Mouse (Mus musculus) hindbrain, embryonic 16.5 days (tissue): ENCODE results near the gene Stat1. TPM values are rescaled to one million over a fixed set of nuclear protein-coding genes. Genes with fewer than 3 reads are reported as not detected.

Source experiments
- ATAC-seq: fragments of 200-750 bp; cut with Nextera tagmentation; 2 replicates; pipeline ENCODE4 v1.8.0; 2017; ENCODE audit warnings: moderate TSS enrichment, moderate library complexity
- H3K27ac ChIP-seq: fragments of 300-500 bp; sonication (generic); 2 replicates; pipeline ENCODE4 v1.5.1; 2014; ENCODE audit warnings: low read depth, mild to moderate bottlenecking, control low read depth, low read length, moderate library complexity
- H3K27me3 ChIP-seq: fragments of 300-500 bp; sonication (generic); replicated peaks from 2 replicates; pipeline ENCODE4 v1.6.1; 2014; ENCODE audit warnings: low read length; ENCODE audit not compliant: control insufficient read depth, insufficient read depth
- H3K36me3 ChIP-seq: fragments of 300-500 bp; sonication (generic); 2 replicates; pipeline ENCODE4 v1.6.1; 2014; ENCODE audit warnings: mild to moderate bottlenecking, low read length, moderate library complexity, mixed read lengths; ENCODE audit not compliant: control insufficient read depth, insufficient read depth
- H3K4me1 ChIP-seq: fragments of 300-500 bp; sonication (generic); 2 replicates; pipeline ENCODE4 v1.6.1; 2014; ENCODE audit warnings: low read depth, low read length; ENCODE audit not compliant: control insufficient read depth, insufficient read depth
- H3K4me2 ChIP-seq: fragments of 300-500 bp; sonication (generic); 2 replicates; pipeline ENCODE4 v1.6.1; 2014; ENCODE audit warnings: mild to moderate bottlenecking, low read length, control low read depth, moderate library complexity
- H3K4me3 ChIP-seq: fragments of 300-500 bp; sonication (generic); 2 replicates; pipeline ENCODE4 v1.5.1; 2014; ENCODE audit warnings: mild to moderate bottlenecking, low read length, control low read depth, moderate library complexity
- H3K9ac ChIP-seq: fragments of 300-500 bp; sonication (generic); 2 replicates; pipeline ENCODE4 v1.6.1; 2014; ENCODE audit warnings: low read depth, mild to moderate bottlenecking, control low read depth, low read length, moderate library complexity
- H3K9me3 ChIP-seq: fragments of 300-500 bp; sonication (generic); 2 replicates; pipeline ENCODE4 v1.6.1; 2014; ENCODE audit warnings: mild to moderate bottlenecking, low read length, moderate library complexity; ENCODE audit not compliant: control insufficient read depth
- WGBS: fragments of 180-500 bp; shearing (Covaris S2); extraction: QIAGEN DNeasy Blood & Tissue Kit; methylation state at CpG from one replicate; pipeline ENCODE4 v1.1.7; 2014; 5-methylcytosine and 5-hydroxymethylcytosine counted together
- polyA plus RNA-seq: library from polyadenylated mRNA; unstranded; fragments of >200 nt; fragmentation: Nextera tagmentation; extraction: Ambion mirVana; gene quantifications from 2 replicates; pipeline ENCODE4 v1.2.1, GENCODE M21; 2015

The Stat1 gene
- polyA plus RNA-seq, 1 experiment from 2014 or later: 13.8 TPM

- peak; percentile 29; the same call in 1 of the 2 replicates for ATAC-seq
These were observed 47.5 kb downstream of the Stat1 start for GRCm38 (mm10) chr1:52166652-52167220.

GRCm38 (mm10) chr1:52170057-52170456 is 50.8 kb downstream of the Stat1 start:
- H3K27ac ChIP-seq: no peak overlapping the region
- no peaks in the 10 kb centered on the region; the same call in 1 of the 2 replicates for H3K36me3 ChIP-seq
- no peak for ATAC-seq
- no peaks in the 10 kb centered on the region for H3K9me3 ChIP-seq
- H3K4me2 ChIP-seq: no peak overlapping the region
- no peaks in the 10 kb centered on the region for H3K27me3 ChIP-seq
- H3K4me3 ChIP-seq: no peak overlapping the region
- no peak overlapping the region for H3K9ac ChIP-seq
- no peaks in the 10 kb centered on the region for H3K4me1 ChIP-seq
- 17% methylated on average over 3 of the region's 3 CpGs for WGBS

More at GRCm38 (mm10) chr1:52166652-52167220, 47.5 kb downstream of the Stat1 start:
- WGBS: 72% methylated on average over 14 of the region's 14 CpGs
- H3K36me3 ChIP-seq: no peaks in the 10 kb centered on the region; the same call in 1 of the 2 replicates
- no peak overlapping the region for H3K9ac ChIP-seq
- no peaks in the 10 kb centered on the region for H3K4me1 ChIP-seq
- H3K27ac ChIP-seq: no peak overlapping the region
- no peaks in the 10 kb centered on the region for H3K27me3 ChIP-seq
- H3K4me2 ChIP-seq: no peak overlapping the region
- no peaks in the 10 kb centered on the region for H3K9me3 ChIP-seq
- H3K4me3 ChIP-seq: no peak overlapping the region

GRCm38 (mm10) chr1:52170747-52171146 is 51.5 kb downstream of the Stat1 start:
- WGBS: 75% methylated on average over 7 of the region's 7 CpGs
- Histone ChIP-seq H3K4me3 (no peak overlapping the region), H3K27me3 (no peaks in the 10 kb centered on the region), H3K4me2 (no peak overlapping the region), H3K9ac (no peak overlapping the region), H3K36me3 (no peaks in the 10 kb centered on the region; the same call in 1 of the 2 replicates), H3K4me1 (no peaks in the 10 kb centered on the region), H3K9me3 (no peaks in the 10 kb centered on the region), H3K27ac (no peak overlapping the region)
- no peak for ATAC-seq

DNA sequence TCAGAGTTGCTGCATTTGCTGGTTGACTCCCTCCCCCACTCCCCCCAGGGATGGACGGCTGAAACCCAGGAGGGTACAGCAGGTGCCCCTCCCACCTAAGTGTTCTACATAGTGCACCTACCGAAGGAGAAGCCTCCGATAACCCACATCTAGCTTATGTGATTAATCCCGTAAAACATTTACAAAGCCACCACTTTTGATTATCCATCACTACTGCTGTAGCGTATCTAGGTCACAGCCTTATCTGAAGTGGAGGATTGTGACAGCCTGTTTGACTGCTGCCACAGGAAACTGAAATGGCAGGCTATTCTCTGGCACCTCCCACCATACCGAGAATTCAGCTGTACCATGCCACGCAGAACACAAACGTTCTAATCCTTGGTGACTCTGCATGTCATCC is 52.0 kb downstream of the Stat1 start:
- H3K36me3 ChIP-seq: no peaks in the 10 kb centered on the region; the same call in 1 of the 2 replicates
- H3K27ac ChIP-seq: no peak overlapping the region
- ATAC-seq: 0 out of 2 replicates have a peak, but pooled peaks have one; percentile 28
- H3K27me3 ChIP-seq: no peaks in the 10 kb centered on the region
- no peaks in the 10 kb centered on the region for H3K4me1 ChIP-seq
- H3K4me3 ChIP-seq: no peak overlapping the region
- whole genome bisulfite sequencing: 79% methylated on average over 8 of the region's 8 CpGs
- H3K9ac ChIP-seq: no peak overlapping the region
- H3K9me3 ChIP-seq: no peaks in the 10 kb centered on the region
- no peak overlapping the region for H3K4me2 ChIP-seq

GRCm38 (mm10) chr1:52175321-52175720 is 56.1 kb downstream of the Stat1 start:
- no peak overlapping the region for H3K9ac ChIP-seq
- no peak overlapping the region for H3K27ac ChIP-seq
- H3K36me3 ChIP-seq: no peaks in the 10 kb centered on the region
- 78% methylated on average over 5 of the region's 5 CpGs for WGBS
- no peak overlapping the region for H3K4me2 ChIP-seq
- no peak overlapping the region for H3K4me3 ChIP-seq
- no peaks in the 10 kb centered on the region for H3K27me3 ChIP-seq
- H3K4me1 ChIP-seq: no peaks in the 10 kb centered on the region
- no peak for ATAC-seq
- H3K9me3 ChIP-seq: no peaks in the 10 kb centered on the region

GRCm38 (mm10) chr1:52175983-52176382 is 56.7 kb downstream of the Stat1 start:
- no peak overlapping the region for H3K4me2 ChIP-seq
- no peaks in the 10 kb centered on the region for H3K4me1 ChIP-seq
- H3K9ac ChIP-seq: no peak overlapping the region
- ATAC-seq: no peak
- H3K36me3 ChIP-seq: no peaks in the 10 kb centered on the region
- H3K27ac ChIP-seq: no peak overlapping the region
- H3K4me3 ChIP-seq: no peak overlapping the region
- H3K27me3 ChIP-seq: no peaks in the 10 kb centered on the region
- WGBS: 78% methylated on average over 3 of the region's 3 CpGs
- H3K9me3 ChIP-seq: no peaks in the 10 kb centered on the region

DNA sequence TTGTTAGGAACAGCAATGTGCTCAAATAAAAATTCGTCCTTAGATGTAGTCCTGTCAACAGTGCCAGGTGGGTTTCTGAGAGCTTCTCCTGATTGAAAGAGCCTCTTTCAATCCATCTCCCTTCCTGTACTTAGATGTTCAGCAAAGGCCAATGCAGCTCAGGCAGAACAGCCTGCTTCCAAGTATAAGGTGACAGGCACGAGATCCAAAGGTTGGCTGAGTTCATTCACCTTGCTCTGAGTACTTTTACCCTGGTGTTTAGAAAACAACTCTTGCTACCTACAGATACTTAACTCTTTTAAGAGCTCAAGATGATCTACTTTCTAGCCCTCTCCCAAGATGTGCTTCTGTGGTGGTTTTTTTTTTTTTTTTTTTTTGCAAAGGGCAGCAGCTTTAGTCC is 57.8 kb downstream of the Stat1 start:
- Histone ChIP-seq H3K9me3 (no peaks in the 10 kb centered on the region), H3K36me3 (no peaks in the 10 kb centered on the region), H3K4me3 (no peak overlapping the region), H3K27ac (no peak overlapping the region), H3K9ac (no peak overlapping the region), H3K4me2 (no peak overlapping the region), H3K4me1 (no peaks in the 10 kb centered on the region), H3K27me3 (no peaks in the 10 kb centered on the region)
- ATAC-seq: no peak
- 88% methylated on average over 2 of the region's 2 CpGs for WGBS

DNA sequence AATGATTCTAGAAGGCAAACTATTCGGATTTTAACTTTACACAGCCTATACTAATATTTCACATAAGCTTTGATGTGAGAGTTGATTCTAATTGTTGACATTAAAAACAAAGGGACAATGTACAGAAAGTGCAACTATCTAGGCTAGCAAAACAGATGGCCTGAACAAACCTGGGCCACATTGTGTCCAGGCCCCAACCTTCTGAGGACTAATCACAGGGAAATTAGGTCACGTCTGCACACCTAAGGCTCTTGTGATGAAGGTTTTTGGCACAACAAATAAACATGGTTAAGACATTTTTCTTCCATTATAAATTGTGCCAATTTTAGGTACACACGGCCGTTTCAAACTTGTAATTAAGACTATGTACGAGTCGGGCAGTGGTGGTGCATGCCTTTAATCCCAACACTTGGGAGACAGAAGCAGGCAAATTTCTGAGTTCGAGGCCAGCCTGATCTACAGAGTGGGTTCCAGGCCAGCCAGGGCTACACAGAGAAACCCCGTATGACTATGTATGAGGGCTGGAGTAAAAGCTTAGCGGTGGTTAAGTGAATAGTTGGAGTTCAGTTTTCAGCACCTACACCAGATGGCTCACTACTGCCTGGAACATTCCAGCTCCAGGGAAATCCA is 60.8 kb downstream of the Stat1 start:
- H3K27me3 ChIP-seq: no peaks in the 10 kb centered on the region
- H3K4me3 ChIP-seq: no peak overlapping the region
- H3K27ac ChIP-seq: no peak overlapping the region
- 96% methylated on average over 9 of the region's 9 CpGs for WGBS
- no peaks in the 10 kb centered on the region for H3K9me3 ChIP-seq
- no peaks in the 10 kb centered on the region for H3K4me1 ChIP-seq
- no peak for ATAC-seq
- H3K9ac ChIP-seq: no peak overlapping the region
- H3K36me3 ChIP-seq: no peaks in the 10 kb centered on the region
- H3K4me2 ChIP-seq: no peak overlapping the region

- ATAC-seq: no peak
These were observed 62.8 kb downstream of the Stat1 start for GRCm38 (mm10) chr1:52181994-52182393.

More at GRCm38 (mm10) chr1:52181994-52182393, 62.8 kb downstream of the Stat1 start:
- H3K9ac ChIP-seq: no peak overlapping the region
- no peak overlapping the region for H3K27ac ChIP-seq
- H3K4me2 ChIP-seq: no peak overlapping the region
- H3K27me3 ChIP-seq: no peaks in the 10 kb centered on the region
- H3K9me3 ChIP-seq: no peaks in the 10 kb centered on the region
- H3K4me3 ChIP-seq: no peak overlapping the region
- no peaks in the 10 kb centered on the region for H3K36me3 ChIP-seq
- no peaks in the 10 kb centered on the region for H3K4me1 ChIP-seq
